Mouse (Mus musculus) liver, postnatal 0 days (tissue): ENCODE data around the gene Gm14305. TPM values are rescaled to one million over a fixed set of nuclear protein-coding genes. Genes with fewer than 3 reads are reported as not detected.
"Not testable (repeated sequence)": the region's sequence is repeated elsewhere in the genome, so short reads cannot be mapped to it uniquely, and the experiment has no call there.

Experiments used
- ATAC-seq: fragments of 200-750 bp; cut with Nextera tagmentation; 2 replicates; pipeline ENCODE4 v1.8.0; 2017; ENCODE audit warnings: mild to moderate bottlenecking, moderate library complexity
- DNase-seq: peaks from one replicate; pipeline ENCODE4 v3.0.0-alpha.2; 2016
- H3K27ac ChIP-seq: fragments of 300-500 bp; sonication (generic); 2 replicates; pipeline ENCODE4 v1.5.1; 2014; ENCODE audit warnings: antibody characterized with exemption, moderate library complexity, mild to moderate bottlenecking, low read depth
- H3K27me3 ChIP-seq: fragments of 300-500 bp; sonication (generic); 2 replicates; pipeline ENCODE4 v1.6.1; 2014; ENCODE audit warnings: low read length, control low read depth, mixed read lengths; ENCODE audit not compliant: insufficient read depth
- H3K36me3 ChIP-seq: fragments of 300-500 bp; sonication (generic); replicated peaks from 2 replicates; pipeline ENCODE4 v1.6.1; 2014; ENCODE audit warnings: mild to moderate bottlenecking, control low read depth, low read length, moderate library complexity, mixed read lengths; ENCODE audit not compliant: insufficient read depth
- H3K4me1 ChIP-seq: fragments of 300-500 bp; sonication (generic); 2 replicates; pipeline ENCODE4 v1.6.1; 2014; ENCODE audit warnings: antibody characterized with exemption, mild to moderate bottlenecking, control low read depth; ENCODE audit not compliant: insufficient read depth
- H3K4me2 ChIP-seq: fragments of 300-500 bp; sonication (generic); 2 replicates; pipeline ENCODE4 v1.6.1; 2014; ENCODE audit warnings: low read depth, mild to moderate bottlenecking, low read length, moderate library complexity, mixed read lengths
- H3K4me3 ChIP-seq: fragments of 300-500 bp; sonication (generic); 2 replicates; pipeline ENCODE4 v1.5.1; 2014; ENCODE audit warnings: low read depth, low read length
- H3K9ac ChIP-seq: fragments of 300-500 bp; sonication (generic); replicated peaks from 2 replicates; pipeline ENCODE4 v1.6.1; 2014; ENCODE audit warnings: mild to moderate bottlenecking, moderate library complexity
- H3K9me3 ChIP-seq: fragments of 300-500 bp; sonication (generic); 2 replicates; pipeline ENCODE4 v1.6.1; 2016; ENCODE audit warnings: mild to moderate bottlenecking, control low read depth, low read length, mixed read lengths
- WGBS: fragments of 180-500 bp; shearing (Covaris S2); extraction: QIAGEN DNeasy Blood & Tissue Kit; methylation state at CpG from one replicate; pipeline ENCODE4 v1.1.7; 2014; ENCODE audit not compliant: insufficient replicate concordance; 5-methylcytosine and 5-hydroxymethylcytosine counted together
- polyA plus RNA-seq: library from polyadenylated mRNA; unstranded; fragments of >200 nt; fragmentation: Nextera tagmentation; extraction: Ambion mirVana; gene quantifications from 2 replicates; pipeline ENCODE4 v1.2.1, GENCODE M21; 2015

The Gm14305 gene
- polyA plus RNA-seq, result 4.3 and 5.8 TPM in 2 replicates

GRCm38 (mm10) chr2:176708051-176708450 lies at the start of gene Gm14305:
Gene Gm14305, plus strand, starts transcription at chr2:176708328.
- Histone ChIP-seq H3K4me2 (peak within 1 kb of the TSS; percentile 47), H3K4me3 (peak within 1 kb of the TSS; percentile 47)
- not testable (repeated sequence) for ATAC-seq, H3K9me3 ChIP-seq, H3K36me3 ChIP-seq, DNase-seq, H3K27me3 ChIP-seq, H3K4me1 ChIP-seq, H3K9ac ChIP-seq, H3K27ac ChIP-seq
- WGBS, result 0% methylated on average over 3 of the region's 6 CpGs

- ATAC-seq, H3K4me2 ChIP-seq: not testable (repeated sequence)
- no CpG with 5 or more reads among the region's 6 CpGs for WGBS
These were observed 37.9 kb upstream of the Gm14305 start, which contains the start of gene Zfp973 for GRCm38 (mm10) chr2:176670222-176670621. Gene Zfp973, plus strand, starts transcription at chr2:176670522.

More at GRCm38 (mm10) chr2:176670222-176670621, 37.9 kb upstream of the Gm14305 start, which contains the start of gene Zfp973:
- not testable (repeated sequence) for DNase-seq, H3K9ac ChIP-seq, H3K27ac ChIP-seq, H3K36me3 ChIP-seq, H3K9me3 ChIP-seq, H3K4me3 ChIP-seq, H3K4me1 ChIP-seq, H3K27me3 ChIP-seq

Other genes with a start within 250 kb of the Gm14305 start
- 2.0 and 5.4 TPM in 2 replicates for gene Gm14434, start 221.5 kb upstream of the Gm14305 start, polyA plus RNA-seq
- not detected in 2 replicates for gene Zfp967, start 187.3 kb upstream of the Gm14305 start, polyA plus RNA-seq
- gene Gm14308, start 72.0 kb upstream of the Gm14305 start, polyA plus RNA-seq, result 0.90 and 3.6 TPM in 2 replicates
- 2.0 and 2.2 TPM in 2 replicates for gene Zfp973, start 37.8 kb upstream of the Gm14305 start, polyA plus RNA-seq
- gene Gm14295, start 90.3 kb downstream of the Gm14305 start, polyA plus RNA-seq, result 3.7 and 4.2 TPM in 2 replicates
- gene Gm14408, start 122.8 kb downstream of the Gm14305 start, polyA plus RNA-seq, result not detected in 2 replicates
- 1.1 and 1.2 TPM in 2 replicates for gene Gm14296, start 219.5 kb downstream of the Gm14305 start, polyA plus RNA-seq